In genomic region chr15:94572746-94573145, GRCm38 (mm10) we compare ENCODE assay signal across 18 mouse cellular contexts. TPM values are rescaled to one million over a fixed set of nuclear protein-coding genes. Genes with fewer than 3 reads are reported as not detected.
DNase-seq lines count a peak whose midpoint lies in the region; ATAC-seq and TF ChIP-seq lines count a peak whose summit lies in the region.
"Had no signal": no experiment of that assay in that cellular context is flagged by ENCODE, and none has a peak within 500 bp of the region (broad histone marks: within the 10 kb centered on the region; RNA-seq: fewer than 3 reads in every experiment).

No protein-coding gene starts in this region.

- no peak for ATAC-seq in intestine, postnatal 0 days
- ATAC-seq in intestine, embryonic 16.5 days = no peak
- no peak for ATAC-seq in erythroblast, adult 5-6 weeks (replicated peaks; ENCODE audit: low FRiP score, poor library complexity, severe bottlenecking)
- ATAC-seq: activated CD4-positive, CD25-positive, alpha-beta regulatory T cell, adult 4 months; forebrain, embryonic 16.5 days; hindbrain, embryonic 16.5 days had no signal

- WGBS in intestine, postnatal 0 days = 78% methylated on average over 8 of the region's 8 CpGs
- 73% methylated on average over 8 of the region's 8 CpGs for WGBS in intestine, embryonic 16.5 days

- no peak overlapping the region for H3K27ac ChIP-seq in intestine, postnatal 0 days (ENCODE audit: low read depth, low read length)
- no peak overlapping the region for H3K27ac ChIP-seq in intestine, embryonic 16.5 days (ENCODE audit: low read length)
- H3K27ac ChIP-seq: embryonic facial prominence, embryonic 15.5 days; heart, embryonic 13.5 days had no signal

- H3K27me3 ChIP-seq in intestine, postnatal 0 days (replicated peaks; ENCODE audit: control insufficient read depth, insufficient read depth, low read length) = no peaks in the 10 kb centered on the region
- no peaks in the 10 kb centered on the region for H3K27me3 ChIP-seq in intestine, embryonic 16.5 days (replicated peaks; ENCODE audit: control insufficient read depth, insufficient read depth, low read length)
- H3K27me3 ChIP-seq: embryonic facial prominence, embryonic 15.5 days; heart, embryonic 13.5 days had no signal

- no peaks in the 10 kb centered on the region for H3K36me3 ChIP-seq in intestine, postnatal 0 days (ENCODE audit: control insufficient read depth, insufficient read depth)
- no peaks in the 10 kb centered on the region for H3K36me3 ChIP-seq in intestine, embryonic 16.5 days (ENCODE audit: control insufficient read depth, insufficient read depth, low read length)
- H3K36me3 ChIP-seq: embryonic facial prominence, embryonic 15.5 days; heart, embryonic 13.5 days had no signal

- no peak overlapping the region for H3K9ac ChIP-seq in intestine, postnatal 0 days (ENCODE audit: low read depth, low read length)
- H3K9ac ChIP-seq in intestine, embryonic 16.5 days (ENCODE audit: low read depth, low read length) = no peak overlapping the region
- H3K9ac ChIP-seq: embryonic facial prominence, embryonic 15.5 days; heart, embryonic 13.5 days had no signal

- H3K4me3 ChIP-seq in intestine, postnatal 0 days (ENCODE audit: low read depth, low read length) = no peak overlapping the region
- no peak overlapping the region for H3K4me3 ChIP-seq in intestine, embryonic 16.5 days (ENCODE audit: low read length)
- H3K4me3 ChIP-seq: embryonic facial prominence, embryonic 15.5 days; heart, embryonic 13.5 days had no signal

- H3K9me3 ChIP-seq in intestine, postnatal 0 days (ENCODE audit: control insufficient read depth) = no peaks in the 10 kb centered on the region
- no peaks in the 10 kb centered on the region for H3K9me3 ChIP-seq in intestine, embryonic 16.5 days (ENCODE audit: control insufficient read depth, low read length)
- H3K9me3 ChIP-seq: embryonic facial prominence, embryonic 15.5 days; heart, embryonic 13.5 days had no signal

- peaks cover 6% of the 10 kb centered on the region; the same call in 1 of the 2 replicates for H3K4me1 ChIP-seq in intestine, postnatal 0 days (replicated peaks; ENCODE audit: control insufficient read depth, insufficient read depth, low read length)
- H3K4me1 ChIP-seq in intestine, embryonic 16.5 days (ENCODE audit: control insufficient read depth, insufficient read depth, low read length) = peaks cover 6% of the 10 kb centered on the region; the same call in 1 of the 2 replicates
- H3K4me1 ChIP-seq: embryonic facial prominence, embryonic 15.5 days; heart, embryonic 13.5 days had no signal

- no peak overlapping the region for H3K4me2 ChIP-seq in intestine, postnatal 0 days (replicated peaks; ENCODE audit: low read depth)
- no peak overlapping the region for H3K4me2 ChIP-seq in intestine, embryonic 16.5 days (ENCODE audit: low read depth, low read length)
- H3K4me2 ChIP-seq: embryonic facial prominence, embryonic 15.5 days; heart, embryonic 13.5 days had no signal

- peak; percentile 12 for DNase-seq in embryo, embryonic 11 days
- no peak for DNase-seq in embryo, embryonic 9.5 days (ENCODE audit: extremely low spot score)
- DNase-seq in A20 (ENCODE audit: low read depth, low spot score) = peak; percentile 50
- peak; percentile 63 for DNase-seq in ZHBTc4 (ENCODE audit: low read depth, low spot score)
- DNase-seq: adrenal gland, postnatal 14 days; cerebellum, adult 18-20 months; cerebellum, adult 9-11 months; cerebellum, postnatal 36 days; gastrocnemius, postnatal 14 days; heart, postnatal 36 days had no signal

- peak; percentile 28 for TF ChIP-seq CTCF in intestine, postnatal 0 days (IDR thresholded peaks at IDR 0.05; ENCODE audit: low read depth)

RNA-seq across cellular contexts. Expression of gene Twf1, which starts 16.9 kb away (rescaled TPM):
- 121 and 122 TPM in 2 replicates for polyA plus RNA-seq in intestine, postnatal 0 days (2015; fragmentation: Nextera tagmentation; extraction: Ambion mirVana)
- polyA plus RNA-seq in intestine, embryonic 16.5 days (2015; fragmentation: Nextera tagmentation; extraction: Ambion mirVana) = 134 and 142 TPM in 2 replicates
- total RNA-seq in erythroblast, adult 5-6 weeks (2015; ENCODE audit: low replicate concordance) = 11.5 and 19.4 TPM in 2 replicates
- total RNA-seq in erythroblast, adult 5-6 weeks (2017; ENCODE audit: low replicate concordance) = 9.2 and 9.9 TPM in 2 replicates

RNA-seq across cellular contexts. Expression of gene Irak4, which starts 29.3 kb away (rescaled TPM):
- 16.1 and 18.8 TPM in 2 replicates for polyA plus RNA-seq in intestine, postnatal 0 days (2015; fragmentation: Nextera tagmentation; extraction: Ambion mirVana)
- polyA plus RNA-seq in intestine, embryonic 16.5 days (2015; fragmentation: Nextera tagmentation; extraction: Ambion mirVana) = 22.3 and 23.6 TPM in 2 replicates
- total RNA-seq in erythroblast, adult 5-6 weeks (2015; ENCODE audit: low replicate concordance) = 2.1 and 8.6 TPM in 2 replicates
- 3.5 and 5.1 TPM in 2 replicates for total RNA-seq in erythroblast, adult 5-6 weeks (2017; ENCODE audit: low replicate concordance)

RNA-seq across cellular contexts. Expression of gene Pus7l, which starts 29.4 kb away (rescaled TPM):
- 2.7 and 2.8 TPM in 2 replicates for polyA plus RNA-seq in intestine, postnatal 0 days (2015; fragmentation: Nextera tagmentation; extraction: Ambion mirVana)
- 7.7 and 7.8 TPM in 2 replicates for polyA plus RNA-seq in intestine, embryonic 16.5 days (2015; fragmentation: Nextera tagmentation; extraction: Ambion mirVana)
- 0.19 and 1.3 TPM in 2 replicates for total RNA-seq in erythroblast, adult 5-6 weeks (2015; ENCODE audit: low replicate concordance)
- total RNA-seq in erythroblast, adult 5-6 weeks (2017; ENCODE audit: low replicate concordance) = 0.43 and 0.84 TPM in 2 replicates

RNA-seq across cellular contexts. Expression of gene Tmem117, which starts 56.3 kb away (rescaled TPM):
- polyA plus RNA-seq in intestine, postnatal 0 days (2015; fragmentation: Nextera tagmentation; extraction: Ambion mirVana) = 2.7 and 3.8 TPM in 2 replicates
- polyA plus RNA-seq in intestine, embryonic 16.5 days (2015; fragmentation: Nextera tagmentation; extraction: Ambion mirVana) = 2.5 and 2.8 TPM in 2 replicates
- not detected in 2 replicates for total RNA-seq in erythroblast, adult 5-6 weeks (2015; ENCODE audit: low replicate concordance)
- total RNA-seq in erythroblast, adult 5-6 weeks (2017; ENCODE audit: low replicate concordance) = not detected in 2 replicates
